Mouse (Mus musculus) heart, adult 2 months (tissue): ENCODE results near the gene Mrpl18.

Source experiments
- CTCF ChIP-seq: fragments of 200-600 bp; IDR thresholded peaks from 2 replicates; pipeline ENCODE4 v1.8.1; 2022; ENCODE audit warnings: antibody characterized with exemption, mild to moderate bottlenecking, moderate library complexity
- POLR2A ChIP-seq: fragments of 200-500 bp; IDR thresholded peaks from 2 replicates; pipeline ENCODE4 v1.6.1; 2011; ENCODE audit warnings: mild to moderate bottlenecking, low read depth, low read length, control low read depth; ENCODE audit not compliant: insufficient read depth

GRCm38 (mm10) chr17:12865407-12865806, 50.7 kb downstream of the Mrpl18 start:
- TF ChIP-seq POLR2A (no peak), CTCF (no peak)
